Mouse (Mus musculus) brown adipose tissue, adult 24 weeks (tissue): Measurements from ENCODE around the gene Yif1b. TPM values are rescaled to one million over a fixed set of nuclear protein-coding genes. Genes with fewer than 3 reads are reported as not detected.
A peak's percentile ranks its signal among the peaks of the same experiment; 100 is the strongest.
"Not testable (repeated sequence)": the region's sequence is repeated elsewhere in the genome, so short reads cannot be mapped to it uniquely, and the experiment has no call there.

ENCODE experiments used
- H3K27ac ChIP-seq: fragments of 200-500 bp; replicated peaks from 2 replicates; pipeline ENCODE4 v1.5.1; 2012; ENCODE audit warnings: low read depth, mild to moderate bottlenecking, low read length
- H3K4me1 ChIP-seq: fragments of 200-500 bp; 2 replicates; pipeline ENCODE4 v1.6.1; 2012; ENCODE audit warnings: low read length, mixed read lengths; ENCODE audit not compliant: control insufficient read depth, insufficient read depth, insufficient read length
- H3K4me3 ChIP-seq: fragments of 200-500 bp; 2 replicates; pipeline ENCODE4 v1.5.1; 2012; ENCODE audit warnings: low read depth, mild to moderate bottlenecking, low read length, moderate library complexity; ENCODE audit not compliant: insufficient read depth
- polyA plus RNA-seq: library from polyadenylated mRNA; stranded (reverse); fragments of >200 nt; gene quantifications from 2 replicates; pipeline ENCODE4 v1.2.4, GENCODE M21; 2012; ENCODE audit not compliant: missing spikeins, insufficient read depth, insufficient read length

The Yif1b gene
- polyA plus RNA-seq, result 72.2 and 79.7 TPM in 2 replicates

GRCm38 (mm10) chr7:29238019-29238967 is at the start of gene Yif1b:
TSS of gene Yif1b (plus strand) at chr7:29238329.
- Histone ChIP-seq H3K4me3 (peak within 1 kb of the TSS; percentile 65), H3K27ac (peak within 1 kb of the TSS; percentile 79), H3K4me1 (peaks cover 5% of the 10 kb centered on the region; the same call in 1 of the 2 replicates)

GRCm38 (mm10) chr7:29194230-29194629 is 43.9 kb upstream of the Yif1b start:
- not testable (repeated sequence) for H3K4me1 ChIP-seq, H3K27ac ChIP-seq, H3K4me3 ChIP-seq

- no peaks in the 10 kb centered on the region for H3K4me1 ChIP-seq
These were observed 35.6 kb upstream of the Yif1b start for GRCm38 (mm10) chr7:29202577-29202976.

GRCm38 (mm10) chr7:29211013-29211412 is 27.1 kb upstream of the Yif1b start:
- peak overlapping the region; percentile 68 for H3K4me3 ChIP-seq
- peak overlapping the region; percentile 83 for H3K27ac ChIP-seq
- H3K4me1 ChIP-seq, result not testable (repeated sequence)

More at GRCm38 (mm10) chr7:29202577-29202976, 35.6 kb upstream of the Yif1b start:
- no peak overlapping the region for H3K27ac ChIP-seq
- H3K4me3 ChIP-seq, result no peak overlapping the region

GRCm38 (mm10) chr7:29211415-29212198 is 26.5 kb upstream of the Yif1b start:
- Histone ChIP-seq H3K27ac (peak overlapping the region; percentile 83), H3K4me1 (no peaks in the 10 kb centered on the region), H3K4me3 (peak overlapping the region; percentile 68)

- peak overlapping the region; percentile 68 for H3K4me3 ChIP-seq
- H3K4me1 ChIP-seq, result no peaks in the 10 kb centered on the region
- H3K27ac ChIP-seq, result 0 out of 2 replicates have a peak overlapping the region, but pooled peaks have one; percentile 83
These were observed 25.8 kb upstream of the Yif1b start for GRCm38 (mm10) chr7:29212199-29212765.

- H3K27ac ChIP-seq, H3K4me1 ChIP-seq, H3K4me3 ChIP-seq: not testable (repeated sequence)
These were observed 25.2 kb upstream of the Yif1b start for GRCm38 (mm10) chr7:29212775-29213560.

GRCm38 (mm10) chr7:29213675-29214082 is 24.4 kb upstream of the Yif1b start, which contains the start of gene Catsperg1:
TSS of gene Catsperg1 (minus strand) at chr7:29214035.
- H3K4me3 ChIP-seq, result no peak within 1 kb of the TSS
- no peaks in the 10 kb centered on the region for H3K4me1 ChIP-seq
- H3K27ac ChIP-seq, result no peak within 1 kb of the TSS

GRCm38 (mm10) chr7:29214236-29214635 is 23.9 kb upstream of the Yif1b start:
- H3K4me3 ChIP-seq, result no peak overlapping the region
- H3K27ac ChIP-seq, result no peak overlapping the region
- no peaks in the 10 kb centered on the region for H3K4me1 ChIP-seq

GRCm38 (mm10) chr7:29214846-29215245 is 23.3 kb upstream of the Yif1b start:
- Histone ChIP-seq H3K4me3 (no peak overlapping the region), H3K27ac (no peak overlapping the region), H3K4me1 (no peaks in the 10 kb centered on the region)

GRCm38 (mm10) chr7:29224756-29225394 is 13.3 kb upstream of the Yif1b start:
- no peak overlapping the region for H3K27ac ChIP-seq
- H3K4me1 ChIP-seq, result no peaks in the 10 kb centered on the region
- no peak overlapping the region for H3K4me3 ChIP-seq

GRCm38 (mm10) chr7:29225520-29225919 is 12.6 kb upstream of the Yif1b start:
- H3K4me3 ChIP-seq, result no peak overlapping the region
- no peak overlapping the region for H3K27ac ChIP-seq
- H3K4me1 ChIP-seq, result no peaks in the 10 kb centered on the region

GRCm38 (mm10) chr7:29228202-29228601 is 9.9 kb upstream of the Yif1b start:
- Histone ChIP-seq H3K27ac (peak overlapping the region; percentile 21), H3K4me3 (no peak overlapping the region), H3K4me1 (no peaks in the 10 kb centered on the region)

GRCm38 (mm10) chr7:29230560-29230959 is 7.6 kb upstream of the Yif1b start:
- no peak overlapping the region for H3K4me3 ChIP-seq
- no peaks in the 10 kb centered on the region for H3K4me1 ChIP-seq
- H3K27ac ChIP-seq, result peak overlapping the region; percentile 28; the same call in 1 of the 2 replicates
